Mouse (Mus musculus) heart, postnatal 0 days (tissue): ENCODE results near the gene Papln.

ENCODE experiments used
- CTCF ChIP-seq: IDR thresholded peaks from 2 replicates; pipeline ENCODE4 v1.5.1; 2016; ENCODE audit warnings: antibody characterized with exemption, control low read depth, low read depth
- EP300 ChIP-seq: IDR thresholded peaks from 2 replicates; pipeline ENCODE4 v1.6.1; 2016; ENCODE audit warnings: antibody characterized with exemption, low read depth

DNA sequence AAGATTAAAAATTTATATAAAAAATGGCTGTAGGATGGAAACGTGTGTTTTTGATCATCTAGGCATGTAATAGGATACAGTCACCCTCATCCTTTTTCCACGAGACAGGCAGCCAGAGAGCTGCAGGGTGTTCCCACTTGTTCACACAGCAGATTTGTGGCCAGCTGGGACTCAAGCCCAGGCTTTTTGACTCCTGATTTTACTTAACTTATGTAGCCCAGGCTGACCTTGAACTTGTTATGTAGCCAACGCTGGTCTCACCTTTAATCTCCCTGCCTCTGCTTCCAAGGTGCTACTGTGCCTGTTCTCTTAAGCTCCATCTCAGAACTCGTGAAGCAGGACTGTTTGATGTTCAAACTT, 26.3 kb downstream of the Papln start:
- TF ChIP-seq CTCF = no peak
- TF ChIP-seq EP300 = no peak
